Mouse (Mus musculus) right cerebral cortex, postnatal 25 days (tissue): ENCODE measurements around the gene Gm21746.
"Not testable (repeated sequence)": the region's sequence is repeated elsewhere in the genome, so short reads cannot be mapped to it uniquely, and the experiment has no call there.

Source experiments
- DNase-seq: peaks from one replicate; pipeline ENCODE4 v3.0.0; 2022

Gm21746 gene

DNA sequence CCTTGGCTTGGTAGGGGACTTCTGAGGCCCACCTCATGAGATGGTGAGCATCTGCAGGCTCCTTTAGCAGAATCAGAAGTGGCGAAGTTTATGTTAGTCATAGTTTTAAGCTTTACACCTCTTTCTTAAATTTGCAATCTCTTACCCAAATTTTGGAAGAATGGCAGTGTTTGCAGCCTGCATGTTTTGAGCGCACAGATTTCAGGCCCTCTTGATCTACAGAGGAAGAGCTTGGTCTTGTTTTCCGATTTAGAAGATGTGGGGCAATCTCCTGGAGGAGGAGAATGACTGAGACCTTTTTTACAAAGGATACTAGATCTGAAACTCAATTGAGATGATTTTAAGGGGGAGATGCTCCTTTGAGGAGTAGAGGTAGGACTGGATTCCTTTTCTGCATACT is at the start of gene Gm21746:
Gm21746 (minus strand) TSS at position 101 of the 400 bp plus-strand sequence.
- not testable (repeated sequence) for DNase-seq

DNA sequence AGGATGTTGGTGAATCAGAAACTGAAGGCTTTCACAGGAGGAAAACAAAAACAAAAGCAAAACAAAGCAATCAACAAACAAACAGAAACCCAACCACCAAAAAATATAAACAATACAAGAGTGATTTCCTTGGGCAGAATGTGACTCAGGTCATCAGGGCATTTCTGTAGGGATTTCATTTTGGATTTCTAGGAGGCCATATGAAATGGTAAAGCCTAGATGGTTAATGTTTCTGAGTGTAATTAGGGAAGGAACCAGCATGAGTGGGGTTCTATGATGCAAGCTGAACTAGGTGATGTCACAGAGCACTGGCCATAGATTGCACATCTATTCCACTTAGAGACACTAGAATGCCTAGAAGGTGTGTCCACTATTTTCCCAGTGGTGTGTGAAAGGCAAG is 29.0 kb upstream of the Gm21746 start, which contains the start of gene Gm20873:
Gm20873 (plus strand) TSS at position 301 of the 400 bp plus-strand sequence.
- DNase-seq = not testable (repeated sequence)
